Comparison of ENCODE assay signal across 16 mouse cellular contexts in the genomic region with DNA sequence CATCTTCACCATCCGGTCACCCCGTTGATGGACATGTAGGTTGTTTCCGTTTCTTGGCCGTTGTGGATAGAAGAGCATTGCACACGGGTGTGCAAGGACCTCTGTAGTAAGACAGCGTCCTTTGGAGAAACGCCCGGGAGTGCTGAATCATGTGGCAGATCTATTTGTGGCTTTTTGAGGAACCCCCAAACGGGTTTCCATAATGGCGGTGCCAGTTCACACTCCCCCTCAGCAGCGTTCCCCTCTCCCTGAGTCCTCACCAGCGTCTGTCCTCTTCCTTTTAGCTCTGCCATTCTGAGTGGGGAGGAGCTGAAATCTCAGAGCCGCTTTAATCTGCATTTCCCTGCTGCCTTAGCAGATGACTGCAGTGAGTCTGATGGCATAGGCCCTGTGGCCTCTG.
DNase-seq lines count a peak whose midpoint lies in the region; ATAC-seq and TF ChIP-seq lines count a peak whose summit lies in the region.
"Had no signal": no experiment of that assay in that cellular context is flagged by ENCODE, and none has a peak within 500 bp of the region (broad histone marks: within the 10 kb centered on the region; RNA-seq: fewer than 3 reads in every experiment).

No protein-coding gene starts in this region.

- ATAC-seq in frontal cortex, adult (ENCODE audit: low TSS enrichment), result peak; percentile 91
- no peak for ATAC-seq in hindbrain, embryonic 16.5 days
- ATAC-seq: forebrain, embryonic 13.5 days; intestine, embryonic 15.5 days had no signal

- DNase-seq in adrenal gland, postnatal 25 days, result peak; percentile 36
- DNase-seq in adrenal gland, adult 8-10 months, result no peak
- peak; percentile 28 to 34 for DNase-seq in layer of hippocampus, postnatal 36 days
- no peak for DNase-seq in cerebellum, adult 8-10 months
- no peak for DNase-seq in urinary bladder, postnatal 4 days (ENCODE audit: low spot score in 2 of 2)
- DNase-seq: cerebellum, postnatal 14 days; heart, adult 18-20 months; kidney, postnatal 10 days; lung, embryonic 14.5 days had no signal

- H3K36me3 ChIP-seq in hindbrain, embryonic 16.5 days (ENCODE audit: control insufficient read depth, insufficient read depth, low read length), result peaks cover 7% of the 10 kb centered on the region
- H3K36me3 ChIP-seq: intestine, embryonic 15.5 days had no signal

- 42% methylated on average over 13 of the region's 13 CpGs for WGBS in olfactory bulb, adult 2 months
- 96% methylated on average over 13 of the region's 13 CpGs for WGBS in hindbrain, embryonic 16.5 days

- no peak overlapping the region for H3K9ac ChIP-seq in hindbrain, embryonic 16.5 days (ENCODE audit: low read depth, low read length)
- H3K9ac ChIP-seq: embryonic facial prominence, embryonic 12.5 days; forebrain, embryonic 13.5 days; intestine, embryonic 15.5 days; limb, embryonic 13.5 days; lung, embryonic 14.5 days had no signal

- no peaks in the 10 kb centered on the region for H3K27me3 ChIP-seq in hindbrain, embryonic 16.5 days (replicated peaks; ENCODE audit: control insufficient read depth, insufficient read depth, low read length)
- H3K27me3 ChIP-seq: embryonic facial prominence, embryonic 12.5 days; forebrain, embryonic 13.5 days; intestine, embryonic 15.5 days; limb, embryonic 13.5 days had no signal

- H3K4me3 ChIP-seq in olfactory bulb, adult 2 months (ENCODE audit: insufficient read depth, low read depth, low read length), result peak overlapping the region; percentile 4; the same call in 1 of the 2 replicates
- H3K4me3 ChIP-seq in hindbrain, embryonic 16.5 days (ENCODE audit: low read length), result no peak overlapping the region
- H3K4me3 ChIP-seq: embryonic facial prominence, embryonic 12.5 days; forebrain, embryonic 13.5 days; intestine, embryonic 15.5 days; limb, embryonic 13.5 days had no signal

- H3K4me1 ChIP-seq in olfactory bulb, adult 2 months (ENCODE audit: control insufficient read depth, insufficient read depth, low read length), result peaks cover 8% of the 10 kb centered on the region
- H3K4me1 ChIP-seq in hindbrain, embryonic 16.5 days (ENCODE audit: control insufficient read depth, insufficient read depth, low read depth, low read length), result no peaks in the 10 kb centered on the region
- H3K4me1 ChIP-seq: embryonic facial prominence, embryonic 12.5 days; intestine, embryonic 15.5 days; limb, embryonic 13.5 days had no signal

- TF ChIP-seq CTCF in olfactory bulb, adult 2 months (IDR thresholded peaks at IDR 0.05; ENCODE audit: insufficient read depth, low read depth, low read length), result no peak

- TF ChIP-seq POLR2A in olfactory bulb, adult 2 months (IDR thresholded peaks at IDR 0.05; ENCODE audit: insufficient read depth, low read depth, low read length), result no peak

- H3K4me2 ChIP-seq in hindbrain, embryonic 16.5 days (ENCODE audit: low read length), result no peak overlapping the region
- H3K4me2 ChIP-seq: embryonic facial prominence, embryonic 12.5 days; forebrain, embryonic 13.5 days; intestine, embryonic 15.5 days; limb, embryonic 13.5 days; lung, embryonic 14.5 days had no signal

- H3K27ac ChIP-seq in olfactory bulb, adult 2 months (ENCODE audit: insufficient read depth, low read depth, low read length), result no peak overlapping the region
- no peak overlapping the region for H3K27ac ChIP-seq in hindbrain, embryonic 16.5 days (ENCODE audit: low read depth, low read length)
- H3K27ac ChIP-seq: embryonic facial prominence, embryonic 12.5 days; forebrain, embryonic 13.5 days; intestine, embryonic 15.5 days; limb, embryonic 13.5 days had no signal

- H3K9me3 ChIP-seq in hindbrain, embryonic 16.5 days (ENCODE audit: control insufficient read depth, low read length), result no peaks in the 10 kb centered on the region
- H3K9me3 ChIP-seq: embryonic facial prominence, embryonic 12.5 days; forebrain, embryonic 13.5 days; intestine, embryonic 15.5 days; limb, embryonic 13.5 days had no signal

Comparison
In these comparisons a context has a peak if more than half of its experiments do, and no peak if none do; other contexts are left out.
1. DNase-seq: peak in adrenal gland, postnatal 25 days (single experiment) and layer of hippocampus, postnatal 36 days (2 of 2); none in adrenal gland, adult 8-10 months (single experiment), cerebellum, adult 8-10 months (single experiment) and urinary bladder, postnatal 4 days (0 of 2).